Mouse (Mus musculus) mammary gland, adult 2 months (tissue): Measurements from ENCODE around the gene Lap3. TPM values are rescaled to one million over a fixed set of nuclear protein-coding genes. Genes with fewer than 3 reads are reported as not detected.

Source experiments
- polyA plus RNA-seq: library from polyadenylated mRNA; depleted of rRNA; stranded (reverse); fragments of >200 nt; gene quantifications from 2 replicates; pipeline ENCODE4 v1.2.3, GENCODE M21; 2012; ENCODE audit warnings: low replicate concordance; rRNA removed

The Lap3 gene
- 13.2 and 25.8 TPM in 2 replicates for polyA plus RNA-seq

DNA sequence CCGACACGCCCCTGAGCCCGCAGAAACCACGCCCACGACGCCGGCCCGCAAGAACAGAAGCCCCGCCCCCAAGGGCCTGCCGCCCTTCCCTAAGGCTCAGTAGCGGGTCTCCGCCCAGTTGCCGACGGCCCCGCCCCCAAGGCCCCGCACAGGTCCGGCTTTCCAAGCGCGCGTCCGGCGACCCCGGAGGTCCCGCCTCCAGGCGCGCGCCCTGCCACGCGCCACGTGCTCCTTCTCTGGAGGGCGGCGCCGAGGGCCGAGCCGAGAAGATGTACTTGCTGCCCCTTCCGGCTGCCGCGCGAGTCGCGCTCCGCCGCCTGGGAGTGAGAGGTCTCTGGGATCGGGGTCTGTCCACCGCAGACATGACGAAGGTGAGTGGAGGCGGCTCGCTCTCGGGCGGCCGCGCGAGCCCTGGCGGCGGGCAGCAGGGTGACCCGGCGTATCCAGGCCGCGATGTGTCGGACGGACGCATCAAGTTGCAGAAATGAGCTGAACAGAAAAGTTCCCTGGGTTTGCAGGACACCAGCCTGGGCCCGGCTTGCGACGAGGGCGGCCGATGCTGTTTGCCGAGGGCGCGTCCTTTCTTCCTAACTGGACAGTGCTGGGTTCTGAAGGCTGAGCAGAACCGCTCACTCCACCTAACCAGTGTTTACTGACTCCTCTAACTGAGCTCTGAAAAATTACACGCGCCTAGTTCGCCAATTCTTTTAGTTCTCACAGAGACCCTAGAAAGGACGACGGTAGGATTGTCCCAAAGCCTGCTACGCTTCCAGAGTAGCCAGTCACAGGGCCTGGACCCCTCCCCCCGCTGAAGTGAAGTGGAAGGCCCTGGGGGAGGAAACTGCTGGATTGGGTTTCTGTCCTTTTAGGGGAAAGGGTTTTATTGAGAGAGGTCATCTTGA is at the start of gene Lap3:
Gene Lap3 (plus strand): TSS at position 184 of the 902 bp plus-strand sequence.

DNA sequence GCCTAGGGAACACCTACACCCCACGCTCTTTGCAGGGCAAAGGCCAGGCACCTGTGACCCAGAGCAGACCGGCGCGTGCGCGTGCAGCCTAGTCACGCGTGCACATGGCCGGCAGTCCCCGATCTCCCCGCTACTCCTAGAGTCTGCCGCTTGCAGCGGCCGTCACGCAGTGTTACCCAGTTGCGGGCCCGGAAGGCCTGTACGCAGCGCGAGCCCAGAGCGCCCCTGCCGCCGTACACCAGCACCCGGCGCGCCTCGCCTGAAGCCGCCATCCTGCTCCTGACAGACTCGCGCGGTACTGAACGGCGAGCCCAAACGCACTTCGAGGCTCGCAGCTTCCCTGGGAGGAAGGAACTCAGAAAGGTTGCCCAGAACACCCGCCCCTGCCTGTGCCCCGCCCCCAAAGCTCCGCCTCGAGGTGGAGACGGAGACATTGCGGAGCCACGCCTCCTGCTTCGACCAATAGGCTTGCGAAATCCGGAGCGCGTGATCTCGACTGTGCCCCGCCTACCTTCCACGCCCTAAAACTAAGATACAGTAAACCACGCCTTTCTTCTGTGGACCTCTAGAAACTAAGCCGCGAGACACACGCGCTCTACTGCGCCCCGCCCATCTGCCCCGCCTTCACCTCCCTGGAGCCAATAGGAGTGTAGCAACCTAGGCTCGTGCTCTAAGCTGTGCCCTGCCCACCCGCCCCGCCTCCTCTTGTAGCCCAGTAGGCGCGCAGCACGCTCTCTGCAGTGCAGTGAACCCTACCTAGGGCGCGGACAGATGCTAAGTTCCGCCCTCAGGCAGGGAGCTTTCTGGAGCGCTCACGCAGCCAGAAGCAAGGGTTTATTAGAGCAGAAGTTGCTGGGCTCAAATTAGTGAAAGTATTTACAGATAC is 43.1 kb upstream of the Lap3 start, which contains the start of gene Qdpr:
Gene Qdpr (minus strand): TSS at position 406 of the 886 bp plus-strand sequence.

DNA sequence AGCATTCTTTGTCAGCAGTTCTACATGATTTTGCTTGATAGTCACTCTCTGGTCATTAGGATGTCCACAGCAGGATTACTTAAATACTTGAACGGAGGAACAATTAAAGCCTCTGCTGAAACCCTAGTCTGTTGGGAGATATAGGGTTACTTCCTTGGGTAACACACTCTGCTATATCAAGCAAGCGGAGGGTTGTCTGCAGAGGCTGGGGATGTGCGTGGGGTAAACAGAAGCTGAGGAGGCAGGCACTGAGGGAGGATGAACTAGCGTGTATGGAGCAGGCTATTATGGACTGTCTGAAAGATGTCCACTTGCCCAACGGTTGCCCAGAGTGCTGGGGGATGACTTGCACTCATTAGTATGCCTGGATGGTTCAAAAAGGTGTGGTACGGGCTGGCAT is 39.7 kb upstream of the Lap3 start, which contains the start of gene Clrn2:
Gene Clrn2 (plus strand): TSS at position 301 of the 400 bp plus-strand sequence.

DNA sequence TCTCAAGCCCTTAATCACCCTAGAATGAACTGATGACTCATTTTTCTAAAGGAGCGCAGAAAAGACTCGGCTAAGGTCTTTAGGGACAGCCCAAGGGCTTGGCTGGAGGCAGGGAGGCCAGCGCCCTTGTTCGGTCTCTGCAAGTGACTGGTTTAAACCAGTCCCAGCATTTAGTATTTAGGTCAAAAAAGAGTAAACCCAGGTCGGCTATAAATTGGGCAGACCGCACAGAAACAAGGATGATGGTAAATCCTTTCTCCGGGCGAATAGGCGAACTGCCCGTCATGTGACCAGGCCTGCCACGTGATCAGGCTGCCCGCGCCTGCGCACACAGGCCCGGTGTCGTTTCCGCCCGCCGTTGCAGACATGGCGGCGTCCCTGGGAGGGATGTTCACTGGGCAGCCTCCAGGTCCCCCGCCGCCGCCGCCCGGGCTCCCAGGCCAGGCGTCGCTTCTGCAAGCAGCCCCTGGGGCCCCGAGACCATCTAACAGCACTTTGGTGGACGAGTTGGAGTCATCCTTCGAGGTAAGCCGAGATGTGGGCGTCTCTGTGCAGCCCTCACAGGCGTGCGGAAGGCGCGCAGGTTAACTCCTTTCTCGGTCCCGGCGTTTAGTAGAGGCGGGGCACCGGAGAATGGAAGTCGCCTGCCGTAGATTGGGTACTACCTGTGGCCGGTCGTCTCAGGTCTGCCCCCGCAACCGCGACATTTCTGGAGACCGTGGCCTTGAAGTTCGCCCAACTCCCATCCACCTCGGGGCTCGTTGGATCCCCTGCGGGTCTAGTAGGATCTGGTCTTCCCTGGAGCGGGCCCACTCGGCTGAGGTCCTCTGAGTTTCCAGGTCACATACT is 27.0 kb downstream of the Lap3 start, which contains the start of gene Med28:
Gene Med28 (plus strand): TSS at position 270 of the 849 bp plus-strand sequence.

Other genes starting within 250 kb of the Lap3 start
- gene Qdpr, start 43.1 kb upstream of the Lap3 start, polyA plus RNA-seq, result 89.6 and 98.7 TPM in 2 replicates
- gene Clrn2, start 39.6 kb upstream of the Lap3 start, polyA plus RNA-seq, result not detected in 2 replicates
- gene Med28, start 26.9 kb downstream of the Lap3 start, polyA plus RNA-seq, result 84.7 and 107 TPM in 2 replicates
- gene Fam184b, start 146.2 kb downstream of the Lap3 start, polyA plus RNA-seq, result 0.01 and 0.05 TPM in 2 replicates
- gene Ncapg, start 176.5 kb downstream of the Lap3 start, polyA plus RNA-seq, result 0.19 and 0.26 TPM in 2 replicates